Mouse (Mus musculus) CH12.LX (cell line): ENCODE data around the gene Bard1. TPM values are rescaled to one million over a fixed set of nuclear protein-coding genes. Genes with fewer than 3 reads are reported as not detected.

ENCODE experiments used
- DNase-seq: peaks from one replicate; pipeline ENCODE4 v3.0.0-alpha.2; 2013; ENCODE audit errors: extremely low read depth
- H3K27ac ChIP-seq: 2 replicates; pipeline ENCODE4 v1.5.1; 2012; ENCODE audit warnings: low read depth, mild to moderate bottlenecking, control low read depth, moderate library complexity; ENCODE audit not compliant: insufficient read depth
- H3K27me3 ChIP-seq: replicated peaks from 2 replicates; pipeline ENCODE3; 2012; ENCODE audit warnings: inconsistent platforms
- H3K36me3 ChIP-seq, 2 experiments: replicated peaks in 1 of 2; 2 replicates each; pipeline versions ENCODE3 to v1.6.1; 2012; ENCODE audit warnings: inconsistent platforms in 1 of 2, low read length in 1 of 2, mild to moderate bottlenecking in 1 of 2, mixed read lengths in 1 of 2, moderate library complexity in 1 of 2; ENCODE audit not compliant: control insufficient read depth in 1 of 2, insufficient read depth in 1 of 2
- H3K4me1 ChIP-seq, 2 experiments: 2 replicates each; pipeline ENCODE4 v1.6.1; 2012; ENCODE audit warnings: inconsistent platforms in 1 of 2, moderate library complexity in 1 of 2; ENCODE audit not compliant: insufficient read depth in 2 of 2, control insufficient read depth in 1 of 2
- H3K4me2 ChIP-seq: 2 replicates; pipeline ENCODE4 v1.6.1; 2012; ENCODE audit warnings: low read depth, mild to moderate bottlenecking, control low read depth; ENCODE audit not compliant: poor library complexity, insufficient read depth, severe bottlenecking
- H3K4me3 ChIP-seq, 3 experiments: fragments of 150-350 bp in 1 of 3; sonication (generic) in 1 of 3; replicated peaks in 1 of 3; 2 replicates each; pipeline versions ENCODE3 to v1.5.1; 2011 to 2012; ENCODE audit warnings: low read depth in 2 of 3, low read length in 2 of 3, mild to moderate bottlenecking in 2 of 3, moderate library complexity in 2 of 3, control low read depth in 1 of 3, improper control_type of control experiment in 1 of 3, inconsistent platforms in 1 of 3, mixed read lengths in 1 of 3; ENCODE audit not compliant: poor library complexity in 1 of 3
- H3K79me2 ChIP-seq: replicated peaks from 2 replicates; pipeline ENCODE4 v1.6.1; 2012; ENCODE audit warnings: mild to moderate bottlenecking, moderate library complexity; ENCODE audit not compliant: control insufficient read depth, poor library complexity, insufficient read depth, severe bottlenecking; ENCODE audit errors: extremely low read depth
- H3K9ac ChIP-seq: 2 replicates; pipeline ENCODE4 v1.6.1; 2012; ENCODE audit warnings: low read depth, mild to moderate bottlenecking, control low read depth, moderate library complexity; ENCODE audit not compliant: insufficient read depth
- H3K9me3 ChIP-seq: replicated peaks from 2 replicates; pipeline ENCODE3; 2012; ENCODE audit warnings: low read length, inconsistent platforms, mixed read lengths
- CHD2 ChIP-seq: IDR thresholded peaks from 2 replicates; pipeline ENCODE4 v1.6.1; 2011; ENCODE audit warnings: low read length, improper control_type of control experiment
- E2F4 ChIP-seq: IDR thresholded peaks from 2 replicates; pipeline ENCODE4 v1.6.1; 2011; ENCODE audit warnings: low read depth, low read length, improper control_type of control experiment; ENCODE audit not compliant: insufficient replicate concordance
- EP300 ChIP-seq: IDR thresholded peaks from 2 replicates; pipeline ENCODE4 v1.6.1; 2011; ENCODE audit warnings: low read length, improper control_type of control experiment
- ETS1 ChIP-seq: conservative IDR thresholded peaks from 2 replicates; pipeline ENCODE4 v1.6.1; 2012; ENCODE audit warnings: low read depth, mild to moderate bottlenecking, inconsistent platforms, low read length, improper control_type of control experiment, moderate library complexity
- IRF4 ChIP-seq: IDR thresholded peaks from 2 replicates; pipeline ENCODE4 v1.6.1; 2014; ENCODE audit warnings: low read depth, mild to moderate bottlenecking, inconsistent platforms, low read length, improper control_type of control experiment
- KAT2A ChIP-seq: IDR thresholded peaks from 2 replicates; pipeline ENCODE4 v1.6.1; 2012; ENCODE audit warnings: low read length, improper control_type of control experiment, inconsistent platforms; ENCODE audit not compliant: insufficient replicate concordance
- MAX ChIP-seq: IDR thresholded peaks from 2 replicates; pipeline ENCODE4 v1.6.1; 2011; ENCODE audit warnings: low read length, improper control_type of control experiment
- MAZ ChIP-seq: IDR thresholded peaks from 2 replicates; pipeline ENCODE4 v1.6.1; 2012; ENCODE audit warnings: low read depth, mild to moderate bottlenecking, inconsistent platforms, low read length, improper control_type of control experiment, moderate library complexity
- MYC ChIP-seq: IDR thresholded peaks from 2 replicates; pipeline ENCODE4 v1.6.1; 2011; ENCODE audit warnings: low read depth, mild to moderate bottlenecking, improper control_type of control experiment, low read length
- NRF1 ChIP-seq: IDR thresholded peaks from 2 replicates; pipeline ENCODE4 v1.6.1; 2014; ENCODE audit warnings: low read depth, mild to moderate bottlenecking, inconsistent platforms, low read length, improper control_type of control experiment, moderate library complexity
- PAX5 ChIP-seq: IDR thresholded peaks from 2 replicates; pipeline ENCODE4 v1.6.1; 2012; ENCODE audit warnings: low read length, inconsistent platforms, mixed read lengths
- POLR2AphosphoS2 ChIP-seq: IDR thresholded peaks from 2 replicates; pipeline ENCODE4 v1.6.1; 2011; ENCODE audit warnings: low read depth, low read length, improper control_type of control experiment
- RAD21 ChIP-seq: IDR thresholded peaks from 2 replicates; pipeline ENCODE4 v1.6.1; 2011; ENCODE audit warnings: low read depth, mild to moderate bottlenecking, low read length, improper control_type of control experiment, moderate library complexity
- SMC3 ChIP-seq: IDR thresholded peaks from 2 replicates; pipeline ENCODE4 v1.6.1; 2011; ENCODE audit warnings: low read depth, low read length, improper control_type of control experiment
- UBTF ChIP-seq: IDR thresholded peaks from 2 replicates; pipeline ENCODE4 v1.6.1; 2012; ENCODE audit warnings: low read depth, mild to moderate bottlenecking, inconsistent platforms, low read length, improper control_type of control experiment, moderate library complexity
- USF1 ChIP-seq: IDR thresholded peaks from 2 replicates; pipeline ENCODE4 v1.6.1; 2014; ENCODE audit warnings: low read depth, mild to moderate bottlenecking, inconsistent platforms, low read length, improper control_type of control experiment
- USF2 ChIP-seq: conservative IDR thresholded peaks from 2 replicates; pipeline ENCODE4 v1.6.1; 2011; ENCODE audit warnings: low read depth, low read length, improper control_type of control experiment
- dilution Hi-C: fragments of 300-500 bp; cut with MboI; formaldehyde crosslinking; loops from 2 replicates; pipeline ENCODE4 v1.14.3; 2020; ENCODE audit warnings: low sequenced_read_pairs; ENCODE audit not compliant: extremely low pct_unique_long_range_greater_than_20kb, extremely low pct_ligation_motif_present
- in situ Hi-C: fragments of 300-500 bp; cut with MboI; formaldehyde crosslinking; loops from 3 replicates; pipeline ENCODE4 v1.14.3; 2019; ENCODE audit warnings: low sequenced_read_pairs, low pct_ligation_motif_present, low pct_unique_long_range_greater_than_20kb, mixed read lengths
- polyA plus RNA-seq: library from polyadenylated mRNA; unstranded; fragments of >175 nt; gene quantifications from 2 replicates; pipeline ENCODE4 v1.2.1, GENCODE M21; 2012; ENCODE audit warnings: low read depth; ENCODE audit not compliant: insufficient read length
- total RNA-seq, 2 experiments: library from RNA; depleted of rRNA; stranded (reverse); fragments of 300-350 nt in 1 of 2; fragments of >200 nt in 1 of 2; gene quantifications; 2 replicates each; pipeline ENCODE4 v1.2.3; 2012 to 2014

Bard1 gene
- total and polyA plus RNA-seq, 3 experiments = 7.1 to 9.5 (median 8.8) TPM

GRCm38 (mm10) chr1:71102344-71103173 is at the start of gene Bard1 (continued):
- TF ChIP-seq SMC3 = no peak

DNA sequence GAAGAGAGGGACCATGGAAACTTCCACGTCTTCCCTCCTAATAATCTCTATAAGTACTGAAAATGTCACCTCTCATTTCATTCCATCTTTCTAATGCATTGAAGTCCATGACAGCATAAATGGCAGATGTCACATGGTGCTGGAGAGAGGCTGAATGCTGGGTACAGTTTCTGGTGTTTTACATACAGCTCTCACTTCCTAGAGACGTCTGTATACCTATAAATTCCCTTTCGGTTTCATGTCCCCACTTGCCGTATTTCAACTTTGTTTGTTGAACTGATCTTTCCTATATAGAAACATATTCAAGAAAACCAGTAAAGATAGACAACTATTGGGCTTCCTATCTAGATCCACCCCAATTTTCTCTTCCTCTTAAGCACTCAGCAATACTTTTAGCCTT is 24.2 kb upstream of the Bard1 start:
- Histone ChIP-seq H3K36me3 (no peaks in the 10 kb centered on the region), H3K9me3 (no peaks in the 10 kb centered on the region), H3K27ac (no peak overlapping the region), H3K4me3 (no peak overlapping the region), H3K4me1 (peaks cover 3 to 31% of the 10 kb centered on the region in 2 experiments), H3K9ac (no peak overlapping the region), H3K4me2 (no peak overlapping the region; the same call in 1 of the 2 replicates), H3K27me3 (no peaks in the 10 kb centered on the region), H3K79me2 (no peaks in the 10 kb centered on the region)
- TF ChIP-seq CHD2 (no peak), MAX (peak; percentile 20; the same call in 1 of the 2 replicates), RAD21 (no peak), IRF4 (peak; percentile 72), MYC (0 out of 2 replicates have a peak, but pooled peaks have one; percentile 46), PAX5 (no peak), ETS1 (0 out of 2 replicates have a peak, but pooled peaks have one; percentile 8), NRF1 (no peak), USF2 (peak; percentile 38; the same call in 1 of the 2 replicates), USF1 (peak; percentile 50), EP300 (0 out of 2 replicates have a peak, but pooled peaks have one; percentile 29)
- DNase-seq = peak; percentile 44
- in situ Hi-C loops (no loop called here), dilution Hi-C loops (no loop called here)

DNA sequence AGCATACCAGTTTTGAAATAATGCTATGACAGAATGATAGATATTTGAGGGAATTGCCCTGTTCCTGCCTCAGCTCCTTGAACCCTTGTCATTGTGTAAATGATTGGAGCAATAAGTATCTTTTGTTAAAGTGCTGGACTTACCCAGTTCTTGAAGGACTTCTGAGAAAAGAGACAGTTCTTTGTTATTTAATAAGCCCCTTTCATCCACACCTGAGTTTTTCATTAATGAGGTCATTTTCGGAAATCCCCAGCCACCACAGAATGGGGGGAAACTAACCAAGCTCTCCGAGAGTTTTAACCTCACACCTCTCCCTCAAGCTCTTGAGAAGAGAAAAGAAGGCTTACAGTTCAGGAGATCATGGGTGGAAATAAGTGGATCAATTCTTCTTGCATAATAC is 15.6 kb upstream of the Bard1 start:
- H3K4me2 ChIP-seq = no peak overlapping the region; the same call in 1 of the 2 replicates
- no peak overlapping the region for H3K4me3 ChIP-seq
- TF ChIP-seq ETS1 (no peak), USF2 (no peak), E2F4 (no peak), UBTF (no peak), MAX (no peak), KAT2A (no peak), MAZ (no peak), POLR2AphosphoS2 (no peak)
- TF ChIP-seq, all 38 proteins: peak for 0
- dilution Hi-C loops = no loop called here
- no peaks in the 10 kb centered on the region for H3K79me2 ChIP-seq
- H3K9ac ChIP-seq = no peak overlapping the region
- no peaks in the 10 kb centered on the region for H3K9me3 ChIP-seq
- H3K4me1 ChIP-seq = peaks cover 9 to 29% of the 10 kb centered on the region in 2 experiments
- no peak overlapping the region for H3K27ac ChIP-seq
- DNase-seq = no peak
- no peaks in the 10 kb centered on the region for H3K36me3 ChIP-seq
- no peaks in the 10 kb centered on the region for H3K27me3 ChIP-seq
- in situ Hi-C loops = no loop called here
